Mouse (Mus musculus) lung, embryonic 14.5 days (tissue): ENCODE data around the gene Gm39115. TPM values are rescaled to one million over a fixed set of nuclear protein-coding genes. Genes with fewer than 3 reads are reported as not detected.
"Not testable (repeated sequence)": the region's sequence is repeated elsewhere in the genome, so short reads cannot be mapped to it uniquely, and the experiment has no call there.

Experiments used
- ATAC-seq: fragments of 200-750 bp; cut with Nextera tagmentation; 2 replicates; pipeline ENCODE4 v1.8.0; 2017; ENCODE audit warnings: mild to moderate bottlenecking, moderate TSS enrichment, moderate library complexity; ENCODE audit not compliant: insufficient read depth
- DNase-seq: peaks from one replicate; pipeline ENCODE4 v3.0.0-alpha.2; 2015
- H3K27ac ChIP-seq: fragments of 300-500 bp; sonication (generic); 2 replicates; pipeline ENCODE4 v1.5.1; 2014; ENCODE audit warnings: low read depth, mild to moderate bottlenecking, moderate library complexity
- H3K27me3 ChIP-seq: fragments of 300-500 bp; sonication (generic); 2 replicates; pipeline ENCODE4 v1.6.1; 2014; ENCODE audit warnings: low read length, control low read depth; ENCODE audit not compliant: insufficient read depth
- H3K36me3 ChIP-seq: fragments of 300-500 bp; sonication (generic); 2 replicates; pipeline ENCODE4 v1.6.1; 2014; ENCODE audit warnings: control low read depth; ENCODE audit not compliant: insufficient read depth
- H3K4me1 ChIP-seq: fragments of 300-500 bp; sonication (generic); 2 replicates; pipeline ENCODE4 v1.6.1; 2014; ENCODE audit warnings: antibody characterized with exemption, control low read depth; ENCODE audit not compliant: insufficient read depth
- H3K4me2 ChIP-seq: fragments of 300-500 bp; sonication (generic); 2 replicates; pipeline ENCODE4 v1.6.1; 2014; ENCODE audit warnings: mild to moderate bottlenecking
- H3K4me3 ChIP-seq: fragments of 300-500 bp; sonication (generic); 2 replicates; pipeline ENCODE4 v1.5.1; 2014; ENCODE audit warnings: low read depth, low read length
- H3K9ac ChIP-seq: fragments of 300-500 bp; sonication (generic); 2 replicates; pipeline ENCODE4 v1.6.1; 2014
- H3K9me3 ChIP-seq: fragments of 300-500 bp; sonication (generic); 2 replicates; pipeline ENCODE4 v1.6.1; 2016; ENCODE audit warnings: low read depth, low read length, control low read depth
- CTCF ChIP-seq: IDR thresholded peaks from 2 replicates; pipeline ENCODE4 v1.5.1; 2016; ENCODE audit warnings: antibody characterized with exemption, low read depth
- WGBS: fragments of 180-500 bp; shearing (Covaris S2); extraction: QIAGEN DNeasy Blood & Tissue Kit; methylation state at CpG from one replicate; pipeline ENCODE4 v1.1.7; 2014; 5-methylcytosine and 5-hydroxymethylcytosine counted together
- polyA plus RNA-seq: library from polyadenylated mRNA; unstranded; fragments of >200 nt; fragmentation: Nextera tagmentation; extraction: Ambion mirVana; gene quantifications from 2 replicates; pipeline ENCODE4 v1.2.1, GENCODE M21; 2014

Gm39115 gene
- polyA plus RNA-seq, 1 experiment from 2014 or later, result not detected

DNA sequence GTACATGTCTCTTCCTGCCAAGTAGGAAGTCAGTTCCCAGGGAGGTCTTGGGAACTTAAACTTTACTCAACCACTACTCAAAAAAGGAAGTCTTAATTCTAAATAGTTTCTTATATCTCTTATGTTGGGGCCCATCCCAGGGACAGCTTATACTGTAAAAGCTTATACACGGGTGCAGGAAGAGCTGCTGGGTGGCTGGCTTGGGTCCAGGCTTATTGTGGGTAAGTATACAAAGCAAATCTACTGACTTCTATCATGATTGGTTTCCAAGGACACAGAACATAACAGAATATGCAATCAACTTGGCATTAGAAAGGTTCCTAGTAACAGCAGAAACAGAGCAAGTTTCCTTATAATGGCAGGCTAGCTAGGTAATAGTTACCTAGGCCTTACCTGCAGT lies 19.5 kb upstream of the Gm39115 start:
- TF ChIP-seq CTCF, result no peak
- Histone ChIP-seq H3K4me2 (no peak overlapping the region), H3K9ac (no peak overlapping the region), H3K4me1 (no peaks in the 10 kb centered on the region), H3K36me3 (no peaks in the 10 kb centered on the region), H3K4me3 (no peak overlapping the region), H3K27me3 (no peaks in the 10 kb centered on the region), H3K27ac (no peak overlapping the region), H3K9me3 (no peaks in the 10 kb centered on the region)
- DNase-seq, result no peak
- 47% methylated on average over 1 of the region's 1 CpGs for WGBS
- ATAC-seq, result no peak

DNA sequence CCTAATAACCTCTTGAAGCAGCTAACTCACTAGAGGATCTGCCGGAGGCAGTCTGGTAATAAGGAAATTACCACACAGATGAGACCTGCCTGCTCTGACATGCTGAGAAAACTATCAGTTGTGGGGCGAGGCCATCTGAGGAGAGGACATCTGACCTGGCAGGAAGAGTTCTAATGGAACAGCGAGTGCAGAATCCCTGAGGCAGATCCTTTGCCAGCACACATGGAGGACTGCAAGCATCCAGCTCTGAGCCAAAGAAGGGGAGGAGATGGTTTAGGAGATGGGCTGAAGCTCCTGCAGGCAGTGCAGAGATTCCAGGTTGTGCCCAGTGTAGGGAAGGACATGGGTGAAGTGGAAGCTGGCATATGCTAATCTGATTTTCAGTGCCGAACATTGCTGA lies 16.4 kb upstream of the Gm39115 start:
- no peak for DNase-seq
- no peak for TF ChIP-seq CTCF
- Histone ChIP-seq H3K9me3 (no peaks in the 10 kb centered on the region), H3K4me1 (no peaks in the 10 kb centered on the region), H3K36me3 (no peaks in the 10 kb centered on the region), H3K4me2 (no peak overlapping the region), H3K27ac (no peak overlapping the region), H3K27me3 (no peaks in the 10 kb centered on the region), H3K9ac (no peak overlapping the region), H3K4me3 (no peak overlapping the region)
- ATAC-seq, result no peak
- WGBS, result 81% methylated on average over 4 of the region's 4 CpGs

DNA sequence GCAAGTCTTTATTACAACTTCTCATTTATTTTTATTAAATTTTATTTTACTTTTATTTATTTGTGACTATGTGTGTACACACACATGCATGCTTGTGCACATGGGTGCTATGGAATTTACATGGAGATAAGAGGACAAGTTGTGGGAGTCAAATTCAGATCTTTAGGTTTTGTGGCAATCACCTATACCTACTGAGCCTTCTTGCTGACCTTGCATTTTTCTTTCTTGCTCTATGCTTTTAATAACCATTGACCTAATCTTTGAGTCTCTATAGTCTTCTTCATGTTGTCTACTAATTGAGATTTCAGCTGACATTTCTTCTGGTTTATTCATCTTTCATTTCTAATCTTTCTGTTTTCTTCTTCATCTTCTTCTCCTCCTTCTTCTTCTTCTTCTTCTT lies 12.8 kb upstream of the Gm39115 start:
- Histone ChIP-seq H3K9ac (no peak overlapping the region), H3K4me1 (no peaks in the 10 kb centered on the region), H3K27ac (no peak overlapping the region), H3K27me3 (no peaks in the 10 kb centered on the region), H3K9me3 (no peaks in the 10 kb centered on the region), H3K36me3 (no peaks in the 10 kb centered on the region), H3K4me2 (no peak overlapping the region), H3K4me3 (no peak overlapping the region)
- TF ChIP-seq CTCF, result no peak
- no peak for ATAC-seq
- no peak for DNase-seq

DNA sequence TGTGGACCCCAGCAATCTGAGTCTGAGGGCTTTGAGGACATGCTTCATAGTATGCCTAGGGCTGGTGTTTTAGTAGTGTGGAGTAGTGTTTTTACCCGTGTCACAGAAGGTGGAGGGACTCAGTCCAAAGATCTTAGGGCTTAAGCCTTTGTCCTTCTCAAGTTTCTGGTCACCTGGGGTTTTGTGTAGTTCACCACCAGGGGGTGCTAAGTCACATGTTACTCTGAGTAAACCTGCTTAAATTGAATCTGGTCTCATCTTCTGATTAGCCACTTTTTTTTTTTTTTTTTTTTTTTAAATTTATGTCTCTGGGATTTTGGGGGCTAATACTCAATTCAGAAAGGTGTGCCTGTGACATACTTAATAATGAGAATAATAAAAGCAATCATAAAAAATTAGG lies 10.2 kb upstream of the Gm39115 start:
- H3K27me3 ChIP-seq, result no peaks in the 10 kb centered on the region
- H3K9ac ChIP-seq, result no peak overlapping the region
- no peaks in the 10 kb centered on the region for H3K36me3 ChIP-seq
- TF ChIP-seq CTCF, result peak; percentile 72
- H3K9me3 ChIP-seq, result no peaks in the 10 kb centered on the region
- no peak overlapping the region for H3K4me2 ChIP-seq
- WGBS, result 0% methylated on average over 1 of the region's 1 CpGs
- DNase-seq, result peak; percentile 85
- no peaks in the 10 kb centered on the region for H3K4me1 ChIP-seq
- ATAC-seq, result no peak
- no peak overlapping the region for H3K4me3 ChIP-seq
- no peak overlapping the region for H3K27ac ChIP-seq

DNA sequence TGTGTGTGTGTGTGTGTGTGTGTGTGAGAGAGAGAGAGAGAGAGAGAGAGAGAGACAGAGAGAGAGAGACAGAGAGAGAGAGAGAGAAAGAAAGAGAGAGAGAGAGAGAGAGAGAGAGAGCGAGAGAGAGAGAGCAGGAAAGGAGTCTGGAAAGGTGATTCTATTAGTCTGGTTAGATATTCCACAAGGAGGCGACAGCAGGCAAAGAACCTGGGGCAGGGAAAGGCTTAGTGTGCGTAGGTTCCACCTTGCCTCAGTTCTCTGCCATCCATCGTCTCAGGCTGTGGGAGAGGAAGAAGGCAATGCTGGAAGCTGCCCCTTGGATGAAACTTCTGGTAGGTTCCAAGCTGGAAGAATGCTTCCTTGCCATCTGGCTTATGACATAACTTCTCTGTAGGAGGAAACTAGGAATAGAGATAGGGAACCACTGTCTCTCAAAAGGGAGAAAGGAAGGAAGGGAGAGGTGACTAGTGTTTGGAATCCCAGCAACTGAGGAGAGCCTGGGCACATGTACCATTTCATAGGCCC lies 9.6 kb upstream of the Gm39115 start:
- H3K4me1 ChIP-seq, result no peaks in the 10 kb centered on the region
- H3K27ac ChIP-seq, result no peak overlapping the region
- ATAC-seq (no peak), DNase-seq (peak; percentile 14)
- WGBS, result 34% methylated on average over 4 of the region's 4 CpGs
- H3K9me3 ChIP-seq, result no peaks in the 10 kb centered on the region
- no peak overlapping the region for H3K4me2 ChIP-seq
- no peaks in the 10 kb centered on the region for H3K27me3 ChIP-seq
- no peak overlapping the region for H3K4me3 ChIP-seq
- H3K36me3 ChIP-seq, result no peaks in the 10 kb centered on the region
- no peak overlapping the region for H3K9ac ChIP-seq
- TF ChIP-seq CTCF, result peak; percentile 40

DNA sequence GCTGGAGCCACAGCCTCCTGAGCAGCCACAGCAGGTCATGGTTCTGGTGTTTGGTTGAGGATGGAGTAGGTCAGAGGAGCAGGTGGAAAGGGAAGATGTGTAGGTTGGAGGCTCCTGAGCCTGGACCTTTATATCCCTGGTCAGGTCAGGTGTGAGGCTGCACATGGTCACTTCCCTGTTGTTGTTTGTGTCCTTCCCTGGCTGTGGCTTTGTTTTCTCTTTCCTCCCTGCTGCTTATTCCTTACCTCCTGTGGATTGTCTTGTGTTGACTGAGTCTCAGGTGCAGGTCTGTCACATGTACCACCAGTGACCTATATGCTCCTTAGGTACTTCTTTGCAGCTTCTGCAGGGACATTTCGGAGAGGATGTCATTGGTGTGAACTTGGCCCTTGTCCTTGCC lies 8.7 kb upstream of the Gm39115 start, which contains the start of gene Gm45337:
Gene Gm45337 (minus strand): TSS at position 101 of the 400 bp plus-strand sequence.
- H3K4me2 ChIP-seq, result no peak within 1 kb of the TSS
- H3K27ac ChIP-seq, result no peak within 1 kb of the TSS
- ATAC-seq (no peak), DNase-seq (no peak)
- no peak within 1 kb of the TSS for H3K4me3 ChIP-seq
- WGBS, result 44% methylated on average over 1 of the region's 1 CpGs
- TF ChIP-seq CTCF, result no peak
- no peaks in the 10 kb centered on the region for H3K9me3 ChIP-seq
- no peaks in the 10 kb centered on the region for H3K4me1 ChIP-seq
- no peak within 1 kb of the TSS for H3K9ac ChIP-seq
- H3K27me3 ChIP-seq, result no peaks in the 10 kb centered on the region
- no peaks in the 10 kb centered on the region for H3K36me3 ChIP-seq

DNA sequence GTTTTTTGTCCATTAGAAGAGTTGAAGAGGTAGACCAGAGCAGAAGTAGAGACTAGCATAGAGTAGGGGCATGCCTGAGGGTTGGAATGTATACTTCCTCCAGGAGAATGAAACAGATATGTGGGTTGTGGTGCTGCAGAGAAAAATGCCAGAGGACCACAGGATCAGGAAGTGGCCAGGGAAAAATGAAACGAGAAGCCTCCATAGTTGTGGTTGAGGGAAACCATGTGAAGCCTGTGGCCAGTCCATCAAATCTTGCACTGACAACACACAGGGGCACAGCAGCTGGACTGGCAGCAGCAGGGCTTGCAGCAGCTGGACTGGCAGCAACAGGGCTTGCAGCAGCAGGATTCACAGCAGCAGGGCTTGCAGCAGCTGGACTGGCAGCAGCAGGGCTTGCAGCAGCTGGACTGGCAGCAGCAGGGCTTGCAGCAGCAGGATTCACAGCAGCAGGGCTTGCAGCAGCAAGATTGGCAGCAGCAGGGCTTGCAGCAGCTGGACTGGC lies 7.7 kb upstream of the Gm39115 start:
- not testable (repeated sequence) for H3K36me3 ChIP-seq, H3K27ac ChIP-seq, H3K4me1 ChIP-seq, ATAC-seq, H3K27me3 ChIP-seq, H3K9me3 ChIP-seq, H3K4me2 ChIP-seq, H3K9ac ChIP-seq, DNase-seq, H3K4me3 ChIP-seq
- WGBS, result 35% methylated on average over 1 of the region's 1 CpGs

DNA sequence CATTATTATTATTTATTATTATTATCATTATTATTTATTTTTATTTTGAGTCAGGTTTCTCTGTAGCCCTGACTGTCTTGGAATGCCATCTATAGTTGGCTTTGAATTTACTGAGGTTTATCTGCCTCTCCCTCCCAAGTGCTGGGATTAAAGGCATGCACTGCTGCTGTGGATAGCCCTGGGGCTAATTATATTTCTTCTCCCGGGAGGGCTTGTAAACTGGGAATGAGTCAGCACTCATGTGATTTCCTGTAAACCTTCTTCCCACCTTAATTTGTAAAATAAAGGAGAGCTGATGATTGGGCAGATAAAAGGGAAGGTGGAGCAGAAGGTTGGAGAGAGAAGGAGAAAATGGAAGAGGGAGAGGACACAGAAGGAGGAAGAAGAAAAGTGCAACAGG lies 4.9 kb upstream of the Gm39115 start:
- H3K4me2 ChIP-seq, result no peak overlapping the region
- H3K27ac ChIP-seq, result no peak overlapping the region
- WGBS, result 35% methylated on average over 1 of the region's 1 CpGs
- no peaks in the 10 kb centered on the region for H3K9me3 ChIP-seq
- TF ChIP-seq CTCF, result no peak
- DNase-seq, result no peak
- H3K27me3 ChIP-seq, result no peaks in the 10 kb centered on the region
- no peak overlapping the region for H3K4me3 ChIP-seq
- no peaks in the 10 kb centered on the region for H3K4me1 ChIP-seq
- no peak for ATAC-seq
- H3K9ac ChIP-seq, result no peak overlapping the region
- H3K36me3 ChIP-seq, result no peaks in the 10 kb centered on the region
